Mouse (Mus musculus) heart, embryonic 13.5 days (tissue): ENCODE results near the gene Mrpl53. TPM values are rescaled to one million over a fixed set of nuclear protein-coding genes. Genes with fewer than 3 reads are reported as not detected.

Experiments used
- ATAC-seq: fragments of 200-750 bp; cut with Nextera tagmentation; 2 replicates; pipeline ENCODE4 v1.8.0; 2017; ENCODE audit warnings: moderate TSS enrichment; ENCODE audit not compliant: insufficient number of reproducible peaks, low FRiP score, low TSS enrichment; ENCODE audit errors: extremely low read depth
- H3K27ac ChIP-seq: fragments of 300-500 bp; sonication (generic); replicated peaks from 2 replicates; pipeline ENCODE4 v1.5.1; 2015; ENCODE audit warnings: moderate library complexity, mild to moderate bottlenecking, inconsistent platforms
- H3K27me3 ChIP-seq: fragments of 300-500 bp; sonication (generic); replicated peaks from 2 replicates; pipeline ENCODE4 v1.6.1; 2015; ENCODE audit warnings: mild to moderate bottlenecking, inconsistent platforms
- H3K36me3 ChIP-seq: fragments of 300-500 bp; sonication (generic); 2 replicates; pipeline ENCODE4 v1.6.1; 2015; ENCODE audit warnings: mild to moderate bottlenecking, inconsistent platforms
- H3K4me1 ChIP-seq: fragments of 300-500 bp; sonication (generic); 2 replicates; pipeline ENCODE4 v1.6.1; 2015; ENCODE audit warnings: inconsistent platforms
- H3K4me2 ChIP-seq: fragments of 300-500 bp; sonication (generic); 2 replicates; pipeline ENCODE4 v1.6.1; 2015; ENCODE audit warnings: inconsistent platforms, mild to moderate bottlenecking, moderate library complexity
- H3K4me3 ChIP-seq: fragments of 300-500 bp; sonication (generic); 2 replicates; pipeline ENCODE4 v1.5.1; 2015; ENCODE audit warnings: moderate library complexity, mild to moderate bottlenecking, inconsistent platforms
- H3K9ac ChIP-seq: fragments of 300-500 bp; sonication (generic); 2 replicates; pipeline ENCODE4 v1.6.1; 2015; ENCODE audit warnings: inconsistent platforms, mild to moderate bottlenecking, moderate library complexity
- H3K9me3 ChIP-seq: fragments of 300-500 bp; sonication (generic); 2 replicates; pipeline ENCODE4 v1.6.1; 2016; ENCODE audit warnings: inconsistent platforms
- WGBS: fragments of 180-500 bp; shearing (Covaris S2); methylation state at CpG from one replicate; pipeline ENCODE4 v1.1.7; 2015; ENCODE audit warnings: mixed read lengths; 5-methylcytosine and 5-hydroxymethylcytosine counted together
- polyA plus RNA-seq: library from polyadenylated mRNA; unstranded; fragments of >200 nt; fragmentation: Nextera tagmentation; extraction: Ambion mirVana; gene quantifications from 2 replicates; pipeline ENCODE4 v1.2.1, GENCODE M21; 2015

Mrpl53 gene
- polyA plus RNA-seq, 1 experiment from 2014 or later = 134 TPM

- 0 out of 2 replicates have a peak, but pooled peaks cover 5% of the 10 kb centered on the region for H3K36me3 ChIP-seq
- H3K9me3 ChIP-seq = no peaks in the 10 kb centered on the region
- 29% methylated on average over 5 of the region's 5 CpGs for WGBS
- peak within 1 kb of the TSS; percentile 88 for H3K9ac ChIP-seq
- peak within 1 kb of the TSS; percentile 96 for H3K4me2 ChIP-seq
- no peaks in the 10 kb centered on the region for H3K27me3 ChIP-seq
- H3K27ac ChIP-seq = peak within 1 kb of the TSS; percentile 46
- peak within 1 kb of the TSS; percentile 77 for H3K4me3 ChIP-seq
- peaks cover 31% of the 10 kb centered on the region for H3K4me1 ChIP-seq
- no peak for ATAC-seq
Observed at GRCm38 (mm10) chr6:83125331-83125730, 16.5 kb downstream of the Mrpl53 start, which contains the start of gene Ino80b. TSS of gene Ino80b (minus strand) at chr6:83125431.

GRCm38 (mm10) chr6:83127419-83127818, 18.6 kb downstream of the Mrpl53 start:
- H3K4me1 ChIP-seq = peaks cover 22% of the 10 kb centered on the region
- WGBS = 89% methylated on average over 5 of the region's 5 CpGs
- H3K9me3 ChIP-seq = no peaks in the 10 kb centered on the region
- H3K27ac ChIP-seq = no peak overlapping the region
- 0 out of 2 replicates have a peak, but pooled peaks cover 5% of the 10 kb centered on the region for H3K36me3 ChIP-seq
- no peak overlapping the region for H3K9ac ChIP-seq
- H3K4me3 ChIP-seq = no peak overlapping the region
- H3K27me3 ChIP-seq = no peaks in the 10 kb centered on the region
- ATAC-seq = no peak
- H3K4me2 ChIP-seq = no peak overlapping the region

- Histone ChIP-seq H3K4me3 (no peak overlapping the region), H3K9ac (no peak overlapping the region), H3K4me1 (peaks cover 18% of the 10 kb centered on the region), H3K9me3 (no peaks in the 10 kb centered on the region), H3K27me3 (peaks cover 5% of the 10 kb centered on the region; the same call in 1 of the 2 replicates), H3K4me2 (no peak overlapping the region), H3K36me3 (no peaks in the 10 kb centered on the region), H3K27ac (no peak overlapping the region)
- ATAC-seq = no peak
- 73% methylated on average over 6 of the region's 6 CpGs for WGBS
Observed at GRCm38 (mm10) chr6:83131469-83132034, 22.7 kb downstream of the Mrpl53 start.

- H3K9me3 ChIP-seq = no peaks in the 10 kb centered on the region
- no peak overlapping the region for H3K4me2 ChIP-seq
- H3K9ac ChIP-seq = no peak overlapping the region
- no peaks in the 10 kb centered on the region for H3K36me3 ChIP-seq
- H3K4me3 ChIP-seq = no peak overlapping the region
- H3K27me3 ChIP-seq = peaks cover 5% of the 10 kb centered on the region; the same call in 1 of the 2 replicates
- 77% methylated on average over 9 of the region's 9 CpGs for WGBS
- peaks cover 20% of the 10 kb centered on the region for H3K4me1 ChIP-seq
- ATAC-seq = no peak
- H3K27ac ChIP-seq = no peak overlapping the region
Observed at GRCm38 (mm10) chr6:83132176-83132919, 23.5 kb downstream of the Mrpl53 start.

GRCm38 (mm10) chr6:83134226-83134625, 25.4 kb downstream of the Mrpl53 start:
- H3K27ac ChIP-seq = no peak overlapping the region
- H3K4me1 ChIP-seq = peaks cover 36% of the 10 kb centered on the region
- peaks cover 5% of the 10 kb centered on the region; the same call in 1 of the 2 replicates for H3K27me3 ChIP-seq
- ATAC-seq = no peak
- no peak overlapping the region for H3K4me3 ChIP-seq
- no peaks in the 10 kb centered on the region for H3K36me3 ChIP-seq
- no peak overlapping the region for H3K4me2 ChIP-seq
- no peak overlapping the region for H3K9ac ChIP-seq
- 67% methylated on average over 3 of the region's 3 CpGs for WGBS
- H3K9me3 ChIP-seq = no peaks in the 10 kb centered on the region

GRCm38 (mm10) chr6:83134951-83135513, 26.2 kb downstream of the Mrpl53 start, which contains the start of gene Rtkn:
TSS of gene Rtkn (plus strand) at chr6:83135463.
- peaks cover 5% of the 10 kb centered on the region; the same call in 1 of the 2 replicates for H3K27me3 ChIP-seq
- peak within 1 kb of the TSS; percentile 88 for H3K4me2 ChIP-seq
- H3K4me1 ChIP-seq = peaks cover 37% of the 10 kb centered on the region
- no peak for ATAC-seq
- no peaks in the 10 kb centered on the region for H3K36me3 ChIP-seq
- 61% methylated on average over 7 of the region's 7 CpGs for WGBS
- H3K4me3 ChIP-seq = peak within 1 kb of the TSS; percentile 64
- peak within 1 kb of the TSS; percentile 99 for H3K27ac ChIP-seq
- H3K9me3 ChIP-seq = no peaks in the 10 kb centered on the region
- H3K9ac ChIP-seq = peak within 1 kb of the TSS; percentile 91

- no peaks in the 10 kb centered on the region for H3K9me3 ChIP-seq
- no peak for ATAC-seq
Observed at GRCm38 (mm10) chr6:83135571-83136161, 26.8 kb downstream of the Mrpl53 start.

GRCm38 (mm10) chr6:83136291-83136880, 27.5 kb downstream of the Mrpl53 start:
- 21% methylated on average over 5 of the region's 5 CpGs for WGBS
- H3K27ac ChIP-seq = peak overlapping the region; percentile 99
- H3K4me2 ChIP-seq = peak overlapping the region; percentile 88
- H3K9me3 ChIP-seq = no peaks in the 10 kb centered on the region
- H3K4me1 ChIP-seq = peaks cover 39% of the 10 kb centered on the region
- H3K4me3 ChIP-seq = peak overlapping the region; percentile 64
- peak overlapping the region; percentile 91 for H3K9ac ChIP-seq
- no peaks in the 10 kb centered on the region for H3K36me3 ChIP-seq
- no peak for ATAC-seq
- H3K27me3 ChIP-seq = peaks cover 5% of the 10 kb centered on the region; the same call in 1 of the 2 replicates

More at GRCm38 (mm10) chr6:83135571-83136161, 26.8 kb downstream of the Mrpl53 start:
- peak overlapping the region; percentile 91 for H3K9ac ChIP-seq
- H3K4me3 ChIP-seq = peak overlapping the region; percentile 64
- peak overlapping the region; percentile 99 for H3K27ac ChIP-seq
- H3K27me3 ChIP-seq = peaks cover 5% of the 10 kb centered on the region; the same call in 1 of the 2 replicates
- WGBS = 4% methylated on average over 37 of the region's 37 CpGs
- no peaks in the 10 kb centered on the region for H3K36me3 ChIP-seq
- H3K4me2 ChIP-seq = peak overlapping the region; percentile 88
- H3K4me1 ChIP-seq = peaks cover 37% of the 10 kb centered on the region

GRCm38 (mm10) chr6:83136881-83137575, 28.2 kb downstream of the Mrpl53 start:
- H3K27me3 ChIP-seq = peaks cover 5% of the 10 kb centered on the region; the same call in 1 of the 2 replicates
- ATAC-seq = peak; percentile 60
- under 1% methylated on average over 26 of the region's 26 CpGs for WGBS
- H3K36me3 ChIP-seq = no peaks in the 10 kb centered on the region
- no peaks in the 10 kb centered on the region for H3K9me3 ChIP-seq
- H3K4me2 ChIP-seq = peak overlapping the region; percentile 88
- H3K9ac ChIP-seq = peak overlapping the region; percentile 91
- H3K4me3 ChIP-seq = peak overlapping the region; percentile 64
- H3K4me1 ChIP-seq = peaks cover 45% of the 10 kb centered on the region
- H3K27ac ChIP-seq = peak overlapping the region; percentile 99

GRCm38 (mm10) chr6:83137576-83137950, 28.7 kb downstream of the Mrpl53 start:
- peaks cover 5% of the 10 kb centered on the region; the same call in 1 of the 2 replicates for H3K27me3 ChIP-seq
- peaks cover 51% of the 10 kb centered on the region for H3K4me1 ChIP-seq
- no peaks in the 10 kb centered on the region for H3K9me3 ChIP-seq
- H3K4me3 ChIP-seq = peak overlapping the region; percentile 64
- peak overlapping the region; percentile 88 for H3K4me2 ChIP-seq
- H3K9ac ChIP-seq = peak overlapping the region; percentile 91
- H3K27ac ChIP-seq = peak overlapping the region; percentile 99
- peak; percentile 70 for ATAC-seq
- 0% methylated on average over 12 of the region's 12 CpGs for WGBS
- no peaks in the 10 kb centered on the region for H3K36me3 ChIP-seq
